8 mouse cellular contexts compared by ENCODE assay signal in the genomic region with DNA sequence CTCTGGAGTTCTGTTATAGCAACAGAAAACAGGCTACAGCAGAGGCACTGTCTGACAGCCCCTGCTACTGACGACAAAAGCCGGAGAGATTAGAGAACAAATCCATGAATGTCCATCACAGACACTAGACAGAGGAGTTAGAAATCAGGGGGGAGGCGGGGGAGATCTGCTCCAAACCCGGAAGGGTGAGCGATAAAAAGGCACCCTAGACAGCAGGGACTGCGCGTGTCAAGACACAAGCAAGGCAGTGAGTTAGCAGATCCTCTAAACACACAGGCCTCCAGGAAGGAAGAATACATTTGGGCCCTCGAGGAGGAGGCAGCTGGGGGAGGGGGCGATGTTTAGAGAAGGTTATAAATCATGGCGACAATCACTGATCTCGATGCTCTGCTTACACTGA. TPM values are rescaled to one million over a fixed set of nuclear protein-coding genes. Genes with fewer than 3 reads are reported as not detected.
DNase-seq lines count a peak whose midpoint lies in the region; ATAC-seq lines count a peak whose summit lies in the region.

No protein-coding gene starts in this region.

- H3K4me1 ChIP-seq in heart, embryonic 15.5 days (replicated peaks), result peaks cover 7% of the 10 kb centered on the region
- no peaks in the 10 kb centered on the region for H3K4me1 ChIP-seq in hindbrain, embryonic 15.5 days (replicated peaks)
- peaks cover 7% of the 10 kb centered on the region; the same call in 1 of the 2 replicates for H3K4me1 ChIP-seq in neural tube, embryonic 15.5 days

- no peaks in the 10 kb centered on the region for H3K27me3 ChIP-seq in heart, embryonic 15.5 days
- no peaks in the 10 kb centered on the region for H3K27me3 ChIP-seq in hindbrain, embryonic 15.5 days
- no peaks in the 10 kb centered on the region for H3K27me3 ChIP-seq in neural tube, embryonic 15.5 days (replicated peaks)

- H3K9me3 ChIP-seq in heart, embryonic 15.5 days (replicated peaks), result no peaks in the 10 kb centered on the region
- H3K9me3 ChIP-seq in hindbrain, embryonic 15.5 days, result no peaks in the 10 kb centered on the region
- H3K9me3 ChIP-seq in neural tube, embryonic 15.5 days (replicated peaks), result no peaks in the 10 kb centered on the region

- DNase-seq in heart, adult 18-20 months, result no peak
- DNase-seq in lung, postnatal 10 days, result peak; percentile 18
- no peak for DNase-seq in lung, postnatal 36 days
- DNase-seq in cerebellum, postnatal 25 days, result no peak
- no peak for DNase-seq in adrenal gland, postnatal 36 days

- H3K27ac ChIP-seq in heart, embryonic 15.5 days, result peak overlapping the region; percentile 56
- 0 out of 2 replicates have a peak overlapping the region, but pooled peaks have one; percentile 0 for H3K27ac ChIP-seq in hindbrain, embryonic 15.5 days (replicated peaks)
- H3K27ac ChIP-seq in neural tube, embryonic 15.5 days (replicated peaks), result peak overlapping the region; percentile 19; the same call in 1 of the 2 replicates

- no peaks in the 10 kb centered on the region for H3K36me3 ChIP-seq in heart, embryonic 15.5 days
- H3K36me3 ChIP-seq in hindbrain, embryonic 15.5 days, result no peaks in the 10 kb centered on the region
- H3K36me3 ChIP-seq in neural tube, embryonic 15.5 days, result no peaks in the 10 kb centered on the region

- H3K4me3 ChIP-seq in heart, embryonic 15.5 days, result no peak overlapping the region
- H3K4me3 ChIP-seq in hindbrain, embryonic 15.5 days, result no peak overlapping the region
- H3K4me3 ChIP-seq in neural tube, embryonic 15.5 days (replicated peaks), result no peak overlapping the region

- WGBS in heart, embryonic 15.5 days, result 24% methylated on average over 11 of the region's 11 CpGs
- 46% methylated on average over 11 of the region's 11 CpGs for WGBS in hindbrain, embryonic 15.5 days
- WGBS in neural tube, embryonic 15.5 days, result 16% methylated on average over 11 of the region's 11 CpGs

- no peak overlapping the region; the same call in 1 of the 2 replicates for H3K4me2 ChIP-seq in heart, embryonic 15.5 days
- no peak overlapping the region for H3K4me2 ChIP-seq in hindbrain, embryonic 15.5 days
- H3K4me2 ChIP-seq in neural tube, embryonic 15.5 days, result no peak overlapping the region

- H3K9ac ChIP-seq in heart, embryonic 15.5 days, result no peak overlapping the region
- no peak overlapping the region for H3K9ac ChIP-seq in hindbrain, embryonic 15.5 days
- no peak overlapping the region for H3K9ac ChIP-seq in neural tube, embryonic 15.5 days (replicated peaks)

- 0 out of 2 replicates have a peak, but pooled peaks have one; percentile 4 for ATAC-seq in heart, embryonic 15.5 days (replicated peaks; ENCODE audit: insufficient number of reproducible peaks, insufficient read depth, low FRiP score, low read depth)
- ATAC-seq in hindbrain, embryonic 15.5 days (ENCODE audit: low FRiP score, low read depth), result 0 out of 2 replicates have a peak, but pooled peaks have one; percentile 15
- ATAC-seq in neural tube, embryonic 15.5 days (ENCODE audit: low FRiP score), result peak; percentile 41; the same call in 1 of the 2 replicates

RNA-seq across cellular contexts. Expression of gene H2afz, which starts 36.6 kb away (rescaled TPM):
- polyA plus RNA-seq in heart, embryonic 15.5 days (2015; fragmentation: Nextera tagmentation; extraction: Ambion mirVana), result 920 and 981 TPM in 2 replicates
- total RNA-seq in heart, adult 18-20 months (2021), result 10 to 100 TPM; 61.7 to 65.4 TPM
- 730 and 843 TPM in 2 replicates for polyA plus RNA-seq in hindbrain, embryonic 15.5 days (2015; fragmentation: Nextera tagmentation; extraction: Ambion mirVana)
- polyA plus RNA-seq in neural tube, embryonic 15.5 days (2015; fragmentation: Nextera tagmentation; extraction: Ambion mirVana), result 714 and 880 TPM in 2 replicates
- total RNA-seq in adrenal gland, postnatal 36 days (2021), result 100 to 1,000 TPM; 149 to 188 TPM

RNA-seq across cellular contexts. Expression of gene Dnajb14, which starts 39.8 kb away (rescaled TPM):
- polyA plus RNA-seq in heart, embryonic 15.5 days (2015; fragmentation: Nextera tagmentation; extraction: Ambion mirVana), result 9.5 and 10.5 TPM in 2 replicates
- total RNA-seq in heart, adult 18-20 months (2021), result 10 to 100 TPM; 11.5 to 12.4 TPM
- polyA plus RNA-seq in hindbrain, embryonic 15.5 days (2015; fragmentation: Nextera tagmentation; extraction: Ambion mirVana), result 16.7 and 17.7 TPM in 2 replicates
- 15.1 and 17.8 TPM in 2 replicates for polyA plus RNA-seq in neural tube, embryonic 15.5 days (2015; fragmentation: Nextera tagmentation; extraction: Ambion mirVana)
- total RNA-seq in adrenal gland, postnatal 36 days (2021), result 10 to 100 TPM; 20.6 to 21.1 TPM

Comparison
In these comparisons a context has a peak if more than half of its experiments do, and no peak if none do; other contexts are left out.
1. H3K27ac ChIP-seq: peak in every context shown above with its lines; median percentile 56 in heart, embryonic 15.5 days; 19 in neural tube, embryonic 15.5 days; 0 in hindbrain, embryonic 15.5 days.